Mouse (Mus musculus) v-Abl transformed pro-B cells (cell line): Measurements from ENCODE around the gene Msi2.

Experiments used
- in situ Hi-C, 2 experiments: fragments of 400-800 bp; cut with MboI; formaldehyde crosslinking; loops; one replicate each; pipeline ENCODE4 v1.15.1; 2025; ENCODE audit not compliant: unreplicated experiment in 2 of 2

Msi2 gene

GRCm38 (mm10) chr11:88686061-88686460 lies 32.3 kb downstream of the Msi2 start:
- in situ Hi-C loops = no loop called here

GRCm38 (mm10) chr11:88683026-88683770 lies 35.1 kb downstream of the Msi2 start:
- in situ Hi-C loops = loop anchor here in 1 of 2 experiments (5.0 kb wide), 1 partner anchor 51 kb away; no protein-coding TSS in a partner anchor

GRCm38 (mm10) chr11:88677350-88677749 lies 41.0 kb downstream of the Msi2 start:
- in situ Hi-C loops = no loop called here

- in situ Hi-C loops = no loop called here
Observed at GRCm38 (mm10) chr11:88676597-88676996, 41.7 kb downstream of the Msi2 start.

GRCm38 (mm10) chr11:88675526-88676353 lies 42.6 kb downstream of the Msi2 start:
- in situ Hi-C loops = no loop called here

GRCm38 (mm10) chr11:88674075-88674474 lies 44.2 kb downstream of the Msi2 start:
- in situ Hi-C loops = no loop called here

- in situ Hi-C loops = no loop called here
Observed at GRCm38 (mm10) chr11:88670925-88671324, 47.4 kb downstream of the Msi2 start.

- in situ Hi-C loops = no loop called here
Observed at GRCm38 (mm10) chr11:88669106-88669505, 49.2 kb downstream of the Msi2 start.

- in situ Hi-C loops = no loop called here
Observed at GRCm38 (mm10) chr11:88668345-88668744, 50.0 kb downstream of the Msi2 start.

- in situ Hi-C loops = no loop called here
Observed at GRCm38 (mm10) chr11:88665799-88666198, 52.5 kb downstream of the Msi2 start.

- in situ Hi-C loops = no loop called here
Observed at GRCm38 (mm10) chr11:88661444-88662180, 56.7 kb downstream of the Msi2 start.

GRCm38 (mm10) chr11:88660404-88660803 lies 57.9 kb downstream of the Msi2 start:
- in situ Hi-C loops = no loop called here

GRCm38 (mm10) chr11:88658926-88659325 lies 59.4 kb downstream of the Msi2 start:
- in situ Hi-C loops = no loop called here

GRCm38 (mm10) chr11:88655786-88656185 lies 62.5 kb downstream of the Msi2 start:
- in situ Hi-C loops = no loop called here

GRCm38 (mm10) chr11:88655214-88655566 lies 63.1 kb downstream of the Msi2 start:
- in situ Hi-C loops = no loop called here

GRCm38 (mm10) chr11:88654391-88655213 lies 63.7 kb downstream of the Msi2 start:
- in situ Hi-C loops = no loop called here

GRCm38 (mm10) chr11:88650275-88650674 lies 68.0 kb downstream of the Msi2 start:
- in situ Hi-C loops = no loop called here

- in situ Hi-C loops = no loop called here
Observed at GRCm38 (mm10) chr11:88649009-88649408, 69.3 kb downstream of the Msi2 start.

GRCm38 (mm10) chr11:88648407-88648806 lies 69.9 kb downstream of the Msi2 start:
- in situ Hi-C loops = no loop called here

- in situ Hi-C loops = no loop called here
Observed at GRCm38 (mm10) chr11:88646493-88646892, 71.8 kb downstream of the Msi2 start.
